Mouse (Mus musculus) layer of hippocampus, postnatal 25 days (tissue): Measurements from ENCODE around the gene Zbtb1. TPM values are rescaled to one million over a fixed set of nuclear protein-coding genes. Genes with fewer than 3 reads are reported as not detected.
"Not testable (repeated sequence)": the region's sequence is repeated elsewhere in the genome, so short reads cannot be mapped to it uniquely, and the experiment has no call there.

Source experiments
- DNase-seq, 2 experiments: peaks; one replicate each; pipeline ENCODE4 v3.0.0; 2022; ENCODE audit warnings: mixed read lengths in 2 of 2, low spot score in 1 of 2; ENCODE audit errors: extremely low spot score in 1 of 2
- total RNA-seq, 2 experiments: library from RNA; stranded (reverse); gene quantifications; 2 replicates each; pipeline ENCODE4 v1.2.3; 2021

The Zbtb1 gene
- total RNA-seq, 2 experiments from 2014 or later = 7.0 to 8.3 TPM

DNA sequence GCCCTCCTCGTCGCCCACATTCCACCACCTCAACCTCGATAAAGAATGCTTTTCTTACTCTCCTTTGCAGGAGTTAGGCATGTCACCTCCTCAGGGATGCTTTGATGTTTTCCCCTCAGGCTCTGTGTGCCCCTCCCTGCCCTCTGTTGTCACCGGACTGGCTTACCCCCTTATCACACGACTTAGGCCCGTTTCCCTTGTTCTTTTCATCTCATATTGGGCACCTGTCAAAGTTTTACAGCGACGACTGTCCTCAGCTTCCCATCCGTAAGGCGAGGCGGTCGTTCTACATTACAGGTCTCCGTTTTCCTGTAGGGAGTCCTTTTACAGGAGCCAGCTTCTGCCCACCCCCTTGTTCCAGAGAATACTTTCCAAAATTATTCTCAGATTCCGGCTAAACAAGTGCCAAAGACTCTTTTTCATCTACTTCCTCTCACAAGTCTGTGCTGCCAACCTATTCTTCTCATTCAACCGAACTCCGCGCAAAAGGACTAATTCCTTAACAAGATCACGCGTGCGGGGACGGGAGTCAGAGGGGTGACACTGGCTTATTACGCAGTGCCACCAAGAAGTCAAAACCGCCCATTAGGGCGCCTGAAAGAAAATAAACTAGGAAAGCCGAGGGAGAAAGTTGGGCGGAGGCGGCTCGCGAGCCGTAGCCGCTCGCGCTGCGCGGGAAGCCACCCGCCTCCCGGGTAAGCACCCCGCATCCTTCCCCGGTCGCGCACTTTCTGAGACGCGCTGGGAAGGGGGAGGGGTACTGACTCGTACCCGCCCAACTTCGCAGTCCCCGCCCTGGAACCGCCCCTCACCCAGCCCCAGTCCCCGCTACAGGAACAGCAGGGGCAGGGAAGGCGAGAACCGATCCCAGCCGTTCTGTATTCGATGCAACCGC lies 33.2 kb downstream of the Zbtb1 start:
- no peak for DNase-seq

- peak; percentile 99 for DNase-seq
These were observed 33.9 kb downstream of the Zbtb1 start, which contains the start of gene Hspa2 for GRCm38 (mm10) chr12:76403886-76404537. Hspa2 (plus strand) TSS chr12:76404176.

- peak in 1 of 2 experiments; percentile 17 for DNase-seq
These were observed 34.7 kb downstream of the Zbtb1 start for GRCm38 (mm10) chr12:76404836-76405182.

DNA sequence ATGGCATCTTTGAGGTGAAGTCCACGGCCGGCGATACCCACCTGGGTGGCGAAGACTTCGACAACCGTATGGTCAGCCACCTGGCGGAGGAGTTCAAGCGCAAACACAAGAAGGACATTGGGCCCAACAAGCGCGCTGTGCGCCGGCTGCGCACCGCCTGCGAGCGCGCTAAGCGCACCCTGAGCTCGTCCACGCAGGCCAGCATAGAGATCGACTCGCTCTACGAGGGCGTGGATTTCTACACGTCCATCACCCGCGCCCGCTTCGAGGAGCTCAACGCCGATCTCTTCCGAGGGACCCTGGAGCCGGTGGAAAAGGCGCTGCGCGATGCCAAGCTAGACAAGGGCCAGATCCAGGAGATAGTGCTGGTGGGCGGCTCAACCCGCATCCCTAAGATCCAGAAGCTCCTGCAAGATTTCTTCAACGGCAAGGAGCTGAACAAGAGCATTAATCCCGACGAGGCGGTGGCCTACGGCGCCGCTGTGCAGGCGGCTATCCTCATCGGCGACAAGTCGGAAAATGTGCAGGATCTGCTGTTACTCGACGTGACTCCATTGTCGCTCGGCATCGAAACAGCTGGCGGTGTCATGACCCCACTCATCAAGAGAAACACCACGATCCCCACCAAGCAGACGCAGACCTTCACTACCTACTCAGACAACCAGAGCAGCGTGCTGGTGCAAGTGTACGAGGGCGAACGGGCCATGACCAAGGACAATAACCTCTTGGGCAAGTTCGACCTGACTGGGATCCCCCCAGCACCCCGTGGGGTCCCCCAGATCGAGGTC lies 35.3 kb downstream of the Zbtb1 start:
- DNase-seq = peak in 1 of 2 experiments; percentile 20

GRCm38 (mm10) chr12:76405971-76406370 lies 35.9 kb downstream of the Zbtb1 start:
- no peak for DNase-seq

DNA sequence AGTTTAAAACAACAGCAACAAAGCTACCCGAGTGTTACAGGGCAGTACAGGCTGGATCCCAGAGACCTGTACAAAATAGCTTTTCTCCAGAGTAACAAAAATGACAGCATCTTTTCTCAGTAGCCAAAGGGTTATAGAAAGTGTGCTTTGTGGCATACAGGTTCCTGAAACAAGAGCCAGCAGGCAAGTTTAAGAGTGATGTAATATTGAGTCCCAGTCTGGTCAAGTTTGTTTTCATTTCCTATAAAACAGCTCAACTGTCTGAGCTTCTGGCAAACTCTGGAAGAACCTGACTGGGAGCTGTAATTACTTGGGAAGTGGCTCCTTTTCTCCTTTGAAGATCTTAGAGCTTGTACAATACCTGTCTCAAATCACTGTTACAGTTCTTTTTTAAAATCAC lies 37.1 kb downstream of the Zbtb1 start:
- DNase-seq = no peak

DNA sequence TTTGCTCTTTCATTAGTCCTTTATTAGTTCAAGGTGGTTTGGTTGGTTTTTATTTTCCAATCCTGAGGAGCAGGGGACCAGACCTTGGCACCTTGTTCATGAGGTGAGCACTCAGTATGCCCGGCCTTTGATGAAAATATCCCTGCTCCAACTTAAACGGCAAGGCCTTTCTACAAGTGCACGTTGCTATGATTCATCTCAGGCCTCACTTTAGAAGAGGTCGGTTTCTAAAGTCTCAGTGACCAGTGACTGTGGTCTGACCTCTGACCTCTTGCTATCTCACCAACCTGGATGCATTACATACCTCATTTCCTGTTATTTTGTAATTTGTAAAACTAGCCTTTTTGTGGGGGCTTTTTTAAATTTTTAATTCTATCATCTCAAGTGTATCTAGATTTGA lies 39.1 kb downstream of the Zbtb1 start:
- DNase-seq = no peak

- no peak for DNase-seq
These were observed 45.4 kb downstream of the Zbtb1 start for GRCm38 (mm10) chr12:76415383-76416010.

DNA sequence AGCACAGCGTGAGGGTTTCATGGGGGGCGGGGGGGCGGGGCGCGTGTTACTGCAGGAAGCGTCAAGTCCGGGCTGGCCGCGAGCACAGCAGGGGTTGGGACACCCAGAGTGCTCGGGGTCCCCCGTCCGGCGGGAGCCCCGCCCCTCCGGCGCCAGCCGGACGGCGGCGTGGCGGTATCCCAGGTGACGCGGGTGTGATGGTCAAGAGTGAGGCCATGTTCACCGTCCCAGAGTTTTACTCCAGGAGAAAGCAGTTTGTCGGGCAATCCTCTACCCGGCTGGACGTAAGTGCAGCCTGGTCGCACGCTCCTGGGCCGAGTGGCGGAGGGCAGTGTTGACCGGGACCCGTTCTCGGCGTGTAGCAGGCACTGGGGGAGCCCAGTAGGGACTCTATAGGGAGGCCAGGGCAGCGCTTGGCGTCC lies 47.4 kb downstream of the Zbtb1 start, which contains the start of gene Ppp1r36:
Ppp1r36 (plus strand) TSS at position 106 of the 422 bp plus-strand sequence.
- no peak for DNase-seq

- DNase-seq = no peak
These were observed 48.3 kb downstream of the Zbtb1 start for GRCm38 (mm10) chr12:76418346-76418745.

DNA sequence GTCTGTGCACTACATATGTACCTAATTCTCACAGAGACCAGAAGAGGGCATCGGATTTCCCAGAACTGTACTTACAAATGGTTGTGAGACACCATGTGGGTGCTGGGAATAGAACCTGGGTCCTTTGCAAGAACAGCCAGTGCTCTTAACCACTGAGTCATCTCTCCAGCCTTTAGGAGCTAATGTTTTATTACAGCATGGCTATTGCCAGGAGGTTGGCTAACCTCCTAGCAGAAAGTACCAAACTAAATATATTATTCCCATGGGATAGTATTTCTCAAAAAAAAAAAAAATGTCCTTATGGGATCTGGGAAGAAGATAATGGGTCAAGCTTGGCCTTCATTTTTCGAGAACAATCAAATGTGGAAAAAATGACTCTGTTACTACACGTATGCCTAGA lies 55.2 kb downstream of the Zbtb1 start:
- DNase-seq = no peak

GRCm38 (mm10) chr12:76427546-76427945 lies 57.5 kb downstream of the Zbtb1 start:
- no peak for DNase-seq

DNA sequence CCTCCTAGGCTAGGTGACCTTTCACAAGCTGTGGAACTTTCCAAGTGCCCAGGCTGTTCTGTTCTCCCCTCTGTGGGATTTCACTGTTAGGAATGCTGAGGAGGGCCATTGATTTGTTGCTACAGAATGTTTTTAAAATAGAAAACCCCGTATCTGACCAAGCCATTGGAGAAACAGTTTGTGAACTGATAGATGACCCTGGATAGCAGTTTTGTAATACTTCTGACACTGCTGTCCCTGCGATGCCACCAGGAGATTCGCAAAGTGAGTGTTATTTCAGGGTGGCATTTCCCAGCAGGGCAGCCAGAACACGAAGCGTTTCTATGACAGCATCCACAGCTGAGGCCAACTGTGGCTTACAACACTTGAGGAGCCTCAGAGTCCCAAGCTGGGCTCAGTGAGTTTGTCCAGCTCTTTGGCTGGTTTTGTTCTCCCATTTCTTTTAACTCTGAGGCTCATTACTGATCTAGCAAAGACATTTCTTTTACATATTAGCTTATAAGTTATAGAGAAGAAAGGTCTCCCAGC lies 60.9 kb downstream of the Zbtb1 start:
- DNase-seq = peak in 1 of 2 experiments; percentile 26

DNA sequence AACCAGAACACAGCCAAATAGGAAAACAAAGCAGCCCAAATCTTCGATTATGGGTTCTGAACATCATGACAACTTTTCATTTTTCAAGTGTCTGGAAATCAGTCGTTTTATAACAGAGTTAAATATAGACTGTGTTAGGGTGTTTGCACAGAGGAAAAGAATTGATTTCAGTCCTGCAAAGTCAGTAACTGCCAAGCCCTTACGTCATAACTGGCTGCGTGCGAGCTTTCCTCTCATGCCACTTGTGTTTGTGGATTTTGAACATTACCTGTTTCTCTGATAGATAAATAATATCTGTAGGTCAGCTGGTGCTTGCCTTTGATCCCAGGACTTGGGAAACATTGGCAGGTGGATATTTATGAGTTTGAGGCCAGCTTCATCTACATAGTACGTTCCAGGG lies 61.4 kb downstream of the Zbtb1 start:
- no peak for DNase-seq

DNA sequence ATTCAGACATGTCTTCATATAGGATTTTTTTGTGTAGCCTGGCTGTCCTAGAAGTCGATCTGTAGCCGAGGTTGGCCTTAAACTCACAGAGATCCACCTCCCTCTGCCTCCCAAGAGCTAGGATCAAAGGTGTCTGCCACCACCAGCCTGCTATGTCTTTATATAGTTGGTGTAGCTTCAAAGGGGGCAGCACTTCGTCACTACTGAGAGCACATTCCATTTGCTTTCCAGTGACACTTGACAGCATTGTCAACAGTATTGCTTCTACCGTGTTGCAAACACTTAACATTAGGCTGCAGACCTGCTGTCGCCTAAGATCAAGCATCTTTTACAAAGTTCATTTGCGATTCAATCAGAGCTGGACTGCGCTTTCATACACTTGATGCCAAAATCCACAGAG lies 64.0 kb downstream of the Zbtb1 start:
- DNase-seq = no peak

DNA sequence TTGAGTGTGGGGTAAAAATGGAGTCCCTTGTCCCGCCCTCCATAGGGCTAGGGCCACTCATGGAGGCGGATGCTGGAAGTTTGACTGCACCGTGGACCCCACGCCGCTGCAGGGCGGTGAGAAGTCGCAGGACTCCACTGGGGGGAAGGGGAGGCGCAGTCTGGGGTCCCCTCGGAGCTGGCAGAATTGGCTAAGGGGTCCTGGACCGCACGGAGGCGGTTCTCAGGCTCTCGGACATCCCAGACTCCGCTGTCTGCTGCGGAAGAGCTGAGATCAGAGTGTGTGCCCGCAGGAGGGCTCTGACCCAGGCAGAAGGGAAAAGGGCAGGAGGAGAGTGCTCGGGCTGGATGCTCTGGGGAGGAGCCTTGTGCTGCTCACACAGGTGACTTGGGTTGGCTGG lies 65.0 kb downstream of the Zbtb1 start:
- DNase-seq = no peak

GRCm38 (mm10) chr12:76435549-76435948 lies 65.5 kb downstream of the Zbtb1 start:
- no peak for DNase-seq

- not testable (repeated sequence) for DNase-seq
These were observed 73.4 kb downstream of the Zbtb1 start for GRCm38 (mm10) chr12:76443488-76443887.

DNA sequence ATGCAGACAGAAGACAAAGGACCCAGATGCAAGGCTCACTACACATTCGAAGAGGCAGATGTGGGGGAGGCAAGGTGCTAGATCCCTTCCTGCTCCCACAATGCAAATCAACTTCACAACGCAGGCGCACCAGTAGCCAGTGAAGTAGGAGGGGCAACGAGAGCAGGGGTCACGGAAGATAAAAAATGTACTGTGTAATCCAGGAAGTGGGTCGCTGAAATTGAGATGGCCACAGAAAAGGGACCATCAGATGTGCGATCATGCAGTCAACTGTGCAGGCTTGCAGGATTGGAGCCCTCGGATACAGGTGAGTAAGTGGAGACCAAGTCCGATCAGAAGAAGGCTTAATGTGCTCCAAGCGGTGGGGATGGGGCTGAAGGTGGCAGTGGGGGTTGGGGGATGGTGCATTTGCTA lies 74.3 kb downstream of the Zbtb1 start:
- no peak for DNase-seq

DNA sequence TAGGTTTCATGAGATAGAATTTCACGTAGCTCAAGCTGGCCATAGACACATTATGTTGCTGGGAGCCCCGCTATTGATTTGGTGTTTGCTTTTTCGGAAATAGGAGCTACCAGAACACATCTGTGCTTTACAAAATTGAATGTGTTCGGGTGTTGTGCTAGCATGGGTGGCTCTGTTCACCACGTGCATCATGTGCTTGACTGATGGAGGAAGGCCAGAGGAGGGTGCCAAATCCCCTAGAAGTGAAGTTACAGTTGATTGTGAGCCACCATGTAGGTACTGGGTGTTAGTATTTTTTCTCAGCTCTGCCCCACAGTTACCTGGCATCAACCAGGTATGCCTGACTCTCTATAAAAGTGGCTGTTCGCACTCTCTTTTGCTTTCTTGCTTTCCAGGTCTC lies 74.8 kb downstream of the Zbtb1 start:
- no peak for DNase-seq
